Mouse (Mus musculus) brown adipose tissue, adult 24 weeks (tissue): ENCODE data around the gene Ltv1. TPM values are rescaled to one million over a fixed set of nuclear protein-coding genes. Genes with fewer than 3 reads are reported as not detected.
A peak's percentile ranks its signal among the peaks of the same experiment; 100 is the strongest.
"Not testable (repeated sequence)": the region's sequence is repeated elsewhere in the genome, so short reads cannot be mapped to it uniquely, and the experiment has no call there.

Experiments
- H3K27ac ChIP-seq: fragments of 200-500 bp; replicated peaks from 2 replicates; pipeline ENCODE4 v1.5.1; 2012; ENCODE audit warnings: low read depth, mild to moderate bottlenecking, low read length
- H3K4me1 ChIP-seq: fragments of 200-500 bp; 2 replicates; pipeline ENCODE4 v1.6.1; 2012; ENCODE audit warnings: low read length, mixed read lengths; ENCODE audit not compliant: control insufficient read depth, insufficient read depth, insufficient read length
- H3K4me3 ChIP-seq: fragments of 200-500 bp; 2 replicates; pipeline ENCODE4 v1.5.1; 2012; ENCODE audit warnings: low read depth, mild to moderate bottlenecking, low read length, moderate library complexity; ENCODE audit not compliant: insufficient read depth
- polyA plus RNA-seq: library from polyadenylated mRNA; stranded (reverse); fragments of >200 nt; gene quantifications from 2 replicates; pipeline ENCODE4 v1.2.4, GENCODE M21; 2012; ENCODE audit not compliant: missing spikeins, insufficient read depth, insufficient read length

The Ltv1 gene
- polyA plus RNA-seq, 1 experiment = 12.1 TPM

DNA sequence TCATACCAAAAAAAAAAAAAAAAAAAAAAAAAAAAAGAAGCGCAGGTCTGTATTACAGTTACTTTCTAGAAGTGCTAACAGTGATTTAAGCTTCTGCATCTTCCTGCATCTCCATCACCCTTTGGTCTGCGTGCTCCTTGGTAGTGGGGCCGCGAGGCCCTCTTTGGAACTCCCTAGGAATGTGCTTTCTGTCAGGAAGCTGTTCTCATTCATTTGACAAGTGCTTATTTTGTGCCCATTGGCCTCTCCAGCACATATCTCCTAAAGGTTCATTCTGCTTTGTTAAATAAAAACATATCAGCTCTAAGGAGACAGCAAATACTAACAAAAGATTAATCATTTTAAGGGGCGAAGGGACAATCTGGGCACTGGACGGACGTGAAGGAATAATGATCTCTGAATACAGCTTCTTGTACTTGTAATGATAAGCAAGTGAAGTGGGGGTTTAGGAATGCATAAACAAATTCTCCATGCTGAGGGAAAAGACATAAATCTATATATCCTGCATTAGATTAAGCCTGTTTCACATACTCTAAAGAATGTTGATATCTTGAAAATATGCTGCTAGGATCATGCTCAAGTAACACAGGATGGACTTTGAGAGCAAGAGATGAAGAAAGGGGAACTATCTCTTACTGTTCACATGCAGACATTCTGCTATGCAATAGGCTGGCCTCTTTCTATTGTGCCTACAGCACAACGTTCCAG lies 17.1 kb upstream of the Ltv1 start:
- H3K4me3 ChIP-seq = no peak overlapping the region
- H3K27ac ChIP-seq = no peak overlapping the region
- no peaks in the 10 kb centered on the region for H3K4me1 ChIP-seq

DNA sequence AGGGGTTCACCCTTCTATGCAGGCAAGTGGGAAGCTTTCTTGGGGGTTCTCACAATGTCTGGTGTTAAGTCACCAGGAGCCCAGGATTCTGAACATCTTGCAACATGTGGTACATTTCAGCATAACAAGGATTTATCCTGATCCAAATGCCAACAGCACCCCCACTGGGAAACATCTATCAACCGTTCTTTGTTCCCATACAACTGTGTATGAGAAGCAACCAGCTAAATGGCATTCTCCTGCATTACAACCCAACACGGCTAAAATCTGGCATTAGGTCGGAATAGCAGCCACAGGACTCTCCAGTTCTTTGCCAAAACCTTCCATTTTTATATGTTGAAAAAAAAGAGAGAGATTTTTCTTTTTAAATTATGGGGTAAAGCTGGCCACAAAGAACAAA lies 16.5 kb upstream of the Ltv1 start:
- no peak overlapping the region for H3K4me3 ChIP-seq
- H3K27ac ChIP-seq = no peak overlapping the region

DNA sequence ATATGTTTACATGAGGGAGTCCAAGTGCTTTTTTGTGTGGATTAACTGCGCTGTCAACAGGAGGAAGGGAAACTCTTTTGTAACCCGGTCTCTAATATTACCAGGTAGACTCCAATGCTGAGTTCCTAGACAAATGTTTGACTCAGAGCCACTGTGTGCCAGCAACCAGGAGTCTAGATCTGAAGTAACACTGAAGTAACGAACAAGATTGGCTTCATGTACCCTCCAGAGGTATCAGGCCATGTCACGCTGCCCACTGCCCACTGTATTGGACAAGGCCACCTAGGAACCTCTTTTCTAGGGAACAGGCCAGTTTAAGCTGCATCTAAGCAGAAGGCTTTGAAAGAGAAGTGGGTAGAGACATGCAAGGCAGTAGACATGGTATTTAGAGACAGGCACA lies 16.1 kb upstream of the Ltv1 start:
- no peaks in the 10 kb centered on the region for H3K4me1 ChIP-seq
- no peak overlapping the region for H3K4me3 ChIP-seq
- no peak overlapping the region for H3K27ac ChIP-seq

More for the DNA sequence above, 16.5 kb upstream of the Ltv1 start:
- H3K4me1 ChIP-seq = no peaks in the 10 kb centered on the region

DNA sequence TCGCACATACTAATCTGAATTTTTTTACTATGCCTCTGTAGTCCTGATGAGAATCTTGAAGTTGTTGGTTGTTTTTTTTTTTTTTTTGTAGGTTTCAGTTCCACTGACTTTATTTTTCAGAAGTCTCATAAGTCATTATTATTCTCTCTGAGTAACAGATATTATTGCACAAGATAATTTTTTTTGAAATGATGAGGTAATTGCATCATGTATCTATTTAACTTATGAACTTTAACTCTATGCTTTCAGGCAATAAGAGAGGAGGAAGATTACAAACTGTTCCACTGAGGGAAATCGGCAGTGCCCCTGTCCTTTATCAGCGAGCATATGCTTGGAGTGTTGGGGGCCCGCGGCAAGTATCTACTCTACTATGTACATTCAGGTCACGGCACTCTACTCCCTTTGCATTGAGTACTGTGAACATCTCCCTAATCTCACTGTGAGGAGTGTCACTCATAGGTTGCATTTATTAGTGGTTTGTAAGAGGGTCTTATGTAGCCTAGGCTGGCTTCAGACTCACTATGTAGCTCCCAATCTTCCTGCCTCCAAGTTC lies 8.8 kb upstream of the Ltv1 start:
- no peak overlapping the region for H3K4me3 ChIP-seq
- no peaks in the 10 kb centered on the region for H3K4me1 ChIP-seq
- H3K27ac ChIP-seq = no peak overlapping the region

DNA sequence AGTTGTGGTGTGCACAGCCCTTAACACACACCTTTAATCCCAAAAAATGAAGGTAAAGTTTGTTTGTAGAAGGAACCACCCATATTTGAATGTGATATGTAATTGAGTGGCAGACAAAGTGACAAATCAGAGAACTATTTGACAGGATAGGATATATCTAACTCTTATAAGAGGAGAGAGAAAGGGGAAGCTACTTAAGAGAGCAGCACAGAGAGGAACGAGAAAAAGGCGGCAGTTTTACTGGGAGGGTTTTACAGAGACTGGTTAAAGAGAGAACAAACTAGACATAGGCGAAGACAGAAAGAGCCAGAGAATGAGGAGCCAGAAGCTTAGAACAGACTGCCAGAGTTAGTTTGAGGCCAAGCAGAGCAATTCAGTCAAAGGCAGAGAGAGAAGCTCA lies 7.9 kb upstream of the Ltv1 start:
- H3K4me3 ChIP-seq = no peak overlapping the region
- H3K27ac ChIP-seq = no peak overlapping the region
- H3K4me1 ChIP-seq = no peaks in the 10 kb centered on the region

DNA sequence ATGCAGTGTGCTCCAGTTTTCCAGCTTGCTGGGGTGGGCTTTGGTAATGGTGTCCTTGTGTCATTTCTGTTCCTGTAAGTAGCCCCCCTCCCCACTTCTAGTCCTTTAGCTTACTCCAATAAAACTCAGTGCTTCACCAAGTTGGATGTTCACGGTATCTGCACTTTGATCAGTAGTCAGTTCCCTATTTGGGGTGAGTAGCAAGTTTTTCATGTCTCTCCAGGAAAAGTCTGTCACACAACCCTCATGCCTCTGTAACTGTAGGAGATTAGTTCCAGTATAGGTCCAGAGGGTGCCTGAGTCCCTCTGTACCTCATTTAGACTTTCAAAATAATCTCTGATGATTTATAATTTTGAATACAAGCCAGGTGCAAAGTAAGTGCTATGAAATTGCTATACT lies 6.3 kb upstream of the Ltv1 start:
- Histone ChIP-seq H3K4me3 (no peak overlapping the region), H3K27ac (no peak overlapping the region), H3K4me1 (no peaks in the 10 kb centered on the region)

DNA sequence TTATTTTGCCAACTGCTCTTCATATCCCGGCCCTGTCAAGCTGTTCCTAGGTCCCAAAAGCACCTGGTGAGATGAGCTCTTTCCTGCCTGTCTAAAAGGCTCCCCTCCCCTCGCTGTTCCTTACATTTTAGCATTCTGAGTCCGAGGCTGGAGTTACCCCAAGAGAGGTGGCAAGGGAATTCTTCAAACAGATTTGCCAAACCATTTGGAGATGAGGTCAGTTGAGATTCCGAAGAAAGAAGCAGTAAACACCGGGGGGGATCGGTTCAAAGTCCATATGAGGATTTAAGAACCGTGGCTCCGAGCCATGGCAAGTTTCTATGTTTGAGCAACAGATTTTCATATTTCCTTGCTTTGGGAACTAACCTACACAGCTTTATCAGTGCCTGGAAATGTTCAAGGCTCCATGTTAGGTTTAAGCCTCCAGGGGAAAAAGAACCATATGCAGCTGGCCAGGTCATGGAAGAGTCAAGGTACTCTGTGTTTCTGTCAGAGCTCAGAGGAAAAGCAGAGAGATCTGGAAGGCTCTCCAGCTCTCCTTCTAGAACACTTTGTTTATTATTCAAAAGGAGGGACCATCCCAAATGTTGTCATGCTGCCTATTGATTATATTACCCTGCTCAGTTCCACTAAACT lies 4.0 kb upstream of the Ltv1 start:
- H3K4me1 ChIP-seq = no peaks in the 10 kb centered on the region
- H3K4me3 ChIP-seq = no peak overlapping the region
- H3K27ac ChIP-seq = no peak overlapping the region

DNA sequence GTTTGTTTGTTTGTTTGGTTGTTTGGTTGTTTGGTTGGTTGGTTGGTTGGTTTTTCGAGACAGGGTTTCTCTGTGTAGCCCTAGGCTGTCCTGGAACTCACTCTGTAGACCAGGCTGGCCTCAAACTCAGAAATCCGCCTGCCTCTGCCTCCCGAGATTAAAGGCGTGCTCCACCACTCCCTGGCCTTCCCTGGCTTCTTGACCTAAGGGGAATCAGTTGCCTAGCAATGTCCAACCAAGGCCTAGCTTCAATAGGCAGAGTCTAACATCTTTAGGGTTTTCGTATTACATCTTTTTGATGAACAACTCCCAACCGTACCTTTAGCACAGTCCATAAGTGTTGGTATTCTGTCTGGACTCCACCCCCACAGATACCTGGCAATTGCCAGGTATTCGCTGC lies 528 bp upstream of the Ltv1 start:
- H3K4me3 ChIP-seq = peak overlapping the region; percentile 95; the same call in 1 of the 2 replicates
- not testable (repeated sequence) for H3K27ac ChIP-seq, H3K4me1 ChIP-seq

DNA sequence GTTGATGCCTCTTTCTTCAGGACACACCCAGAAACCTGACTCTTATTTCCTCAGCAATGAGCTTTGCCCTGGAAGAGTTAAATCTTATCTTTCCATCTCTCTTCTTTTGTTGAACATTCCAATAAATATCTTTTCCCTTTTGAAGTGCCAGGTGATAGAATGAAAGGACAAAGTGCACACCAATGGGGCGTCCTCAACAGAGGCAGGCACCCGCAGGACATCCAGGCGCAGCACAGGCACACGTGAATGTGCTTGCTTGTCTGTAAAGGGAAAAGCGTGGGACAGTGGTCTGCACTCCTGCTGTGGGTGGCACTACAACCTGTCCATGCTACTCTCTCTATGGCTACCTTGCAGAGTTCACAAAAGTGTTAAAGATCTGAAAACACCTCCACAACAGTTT lies 3.1 kb downstream of the Ltv1 start:
- Histone ChIP-seq H3K4me1 (no peaks in the 10 kb centered on the region), H3K27ac (no peak overlapping the region), H3K4me3 (no peak overlapping the region)

DNA sequence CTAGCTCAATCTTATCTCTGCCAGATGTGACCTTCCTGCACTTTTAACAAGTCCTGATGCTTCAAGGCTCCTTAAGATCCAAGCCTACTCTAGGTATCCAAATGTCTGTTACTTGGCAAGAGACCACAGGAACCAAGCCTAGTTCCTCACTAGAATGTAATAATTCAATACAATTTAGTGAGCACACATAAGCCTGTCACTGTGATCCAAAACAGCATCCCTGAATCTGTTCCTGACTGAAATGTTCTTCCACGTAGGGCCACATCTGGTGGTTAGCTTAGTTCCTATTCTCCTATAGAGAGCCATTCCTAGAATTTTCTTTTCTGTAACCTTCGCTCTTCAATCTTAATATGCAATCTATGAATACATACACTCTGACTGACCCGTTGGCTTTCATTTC lies 6.2 kb downstream of the Ltv1 start:
- Histone ChIP-seq H3K27ac (no peak overlapping the region), H3K4me1 (no peaks in the 10 kb centered on the region), H3K4me3 (no peak overlapping the region)

DNA sequence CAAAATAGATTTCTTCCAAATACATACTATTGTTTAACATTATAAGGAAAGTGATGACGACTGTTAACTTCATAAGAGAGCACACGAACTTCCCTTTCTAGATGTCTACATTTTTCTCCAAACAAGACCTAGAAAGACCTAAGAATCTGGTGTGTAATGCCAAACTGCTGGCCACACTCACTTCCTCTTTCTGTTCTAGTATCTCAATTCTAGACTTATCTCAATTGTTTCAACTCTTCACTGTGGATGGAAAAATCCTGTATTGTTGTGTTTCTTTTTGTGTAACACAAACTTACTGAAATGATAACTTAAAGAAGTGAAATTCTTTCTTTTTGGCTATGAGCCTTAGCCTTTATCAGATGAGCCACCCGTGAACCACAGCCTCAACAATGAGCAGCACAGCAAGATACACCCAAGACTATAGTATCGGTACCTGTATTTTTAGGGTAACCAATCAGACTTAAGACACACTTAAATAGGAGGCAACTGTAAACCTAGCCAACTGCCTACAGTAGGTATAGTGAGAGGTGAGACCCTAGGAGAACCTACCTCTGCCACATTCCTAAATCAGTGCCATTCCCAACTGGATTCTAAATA lies 8.7 kb downstream of the Ltv1 start:
- Histone ChIP-seq H3K4me1 (no peaks in the 10 kb centered on the region), H3K27ac (no peak overlapping the region), H3K4me3 (no peak overlapping the region)

DNA sequence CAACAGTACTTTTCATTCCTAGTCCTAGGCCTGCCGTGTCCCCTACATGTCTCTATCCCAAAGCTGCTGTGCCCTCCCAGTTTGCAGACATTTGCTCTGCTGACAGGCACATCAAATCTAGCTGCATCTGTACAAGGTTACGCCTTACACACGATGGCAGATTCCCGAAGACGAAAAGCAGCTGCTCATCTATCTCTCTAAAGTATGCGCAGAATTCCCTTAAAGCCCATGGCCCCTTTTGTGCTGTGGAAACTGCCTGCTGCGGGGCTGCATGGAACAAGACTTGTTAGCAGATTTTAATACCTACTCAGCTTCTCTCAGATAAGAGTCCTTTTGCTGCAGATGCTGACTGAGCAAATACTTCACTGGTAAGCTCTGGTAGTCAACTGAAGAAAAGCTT lies 12.8 kb downstream of the Ltv1 start:
- Histone ChIP-seq H3K4me1 (no peaks in the 10 kb centered on the region), H3K27ac (no peak overlapping the region), H3K4me3 (no peak overlapping the region)

DNA sequence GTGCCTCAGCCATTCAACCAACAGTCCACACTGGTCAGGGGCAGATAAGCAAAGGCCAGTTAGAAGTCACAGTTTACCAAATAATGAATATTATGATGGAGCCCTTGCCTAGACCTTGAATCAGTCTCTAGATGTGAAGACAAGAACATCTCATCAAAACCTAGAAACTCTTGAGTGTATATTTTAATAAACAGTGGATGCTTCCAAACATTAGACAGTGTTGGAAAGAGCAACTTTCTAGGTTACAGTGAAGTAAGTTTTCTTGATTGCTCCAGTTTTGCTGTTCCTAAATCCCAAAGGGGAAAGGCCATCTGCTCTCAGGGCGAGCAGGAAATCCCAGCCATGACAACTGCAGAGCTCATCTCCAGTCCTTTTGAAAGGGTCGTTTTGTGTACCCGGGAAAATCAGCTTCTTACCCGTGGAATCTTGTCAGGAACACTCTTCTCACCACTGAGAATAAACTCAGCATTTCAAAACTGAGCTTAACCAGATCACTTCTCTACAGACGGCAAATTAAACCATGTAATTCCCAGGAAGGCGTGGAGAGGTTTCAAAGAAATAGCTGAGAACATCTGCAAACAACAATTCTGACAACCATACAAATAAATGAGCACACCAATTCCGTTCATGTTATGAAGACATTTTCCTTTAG lies 14.9 kb downstream of the Ltv1 start, which contains the start of gene Zc2hc1b:
Gene Zc2hc1b (minus strand): TSS at position 51 of the 652 bp plus-strand sequence.
- no peaks in the 10 kb centered on the region for H3K4me1 ChIP-seq
- H3K27ac ChIP-seq = no peak within 1 kb of the TSS
- no peak within 1 kb of the TSS for H3K4me3 ChIP-seq

DNA sequence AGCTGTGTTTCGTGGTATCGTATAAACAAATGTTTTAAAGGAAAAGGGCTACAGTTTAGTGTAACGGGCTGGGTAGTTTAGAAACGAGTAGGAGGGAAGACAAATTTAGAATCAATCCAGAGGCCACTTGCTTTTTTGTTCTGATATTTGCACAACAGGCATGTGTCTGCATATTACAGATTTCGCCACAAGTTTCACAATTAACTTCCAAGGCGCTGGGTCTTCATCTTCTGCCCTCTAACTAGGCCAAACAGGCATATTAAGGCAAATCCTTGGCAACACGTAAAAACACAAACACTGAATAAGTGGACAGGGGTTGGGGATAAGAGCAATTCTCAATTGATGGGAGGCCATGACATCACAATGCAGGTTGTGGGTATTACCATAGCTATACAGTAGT lies 17.1 kb downstream of the Ltv1 start:
- Histone ChIP-seq H3K27ac (no peak overlapping the region), H3K4me3 (no peak overlapping the region), H3K4me1 (peaks cover 2% of the 10 kb centered on the region; the same call in 1 of the 2 replicates)

DNA sequence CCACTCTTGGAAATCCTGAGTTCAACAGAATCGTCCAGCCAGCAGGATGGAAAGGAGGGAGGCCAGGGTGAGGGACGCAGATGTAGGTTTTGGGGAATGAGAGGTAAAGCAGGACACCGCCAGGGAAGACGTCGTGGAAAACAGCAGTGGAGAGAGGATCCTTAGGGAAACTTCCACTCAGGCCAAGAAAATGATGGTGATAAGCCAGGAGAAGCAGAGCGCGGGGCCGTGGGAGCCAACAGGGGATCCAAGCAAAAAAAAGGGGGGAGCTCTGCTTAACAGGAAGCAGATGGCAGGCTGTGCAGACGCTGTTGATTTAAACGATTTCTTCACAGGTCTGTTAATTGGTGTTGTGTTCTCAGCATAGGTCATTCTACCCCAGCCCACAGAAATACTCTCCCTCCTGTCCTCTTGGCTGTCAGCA lies 20.2 kb downstream of the Ltv1 start:
- Histone ChIP-seq H3K4me3 (no peak overlapping the region), H3K4me1 (peaks cover 5% of the 10 kb centered on the region; the same call in 1 of the 2 replicates), H3K27ac (no peak overlapping the region)
